Mouse (Mus musculus) adrenal gland (tissue): ENCODE measurements around the gene Arhgef10l.

Experiments
- intact Hi-C: fragments of 180-260 bp; cut with DNase I; formaldehyde crosslinking; loops from one replicate; pipeline ENCODE4 v1.15.1; 2025
- microRNA-seq, 2 experiments: library from miRNA; unstranded; fragments of <30 nt; microRNA quantifications; one replicate each; pipeline ENCODE4; 2019

The Arhgef10l gene

GRCm38 (mm10) chr4:140480369-140481067, 185.3 kb downstream of the Arhgef10l start:
- intact Hi-C loops: no loop called here

GRCm38 (mm10) chr4:140475194-140475593, 190.6 kb downstream of the Arhgef10l start:
- intact Hi-C loops: no loop called here

GRCm38 (mm10) chr4:140469760-140470452, 195.9 kb downstream of the Arhgef10l start:
- intact Hi-C loops: no loop called here

DNA sequence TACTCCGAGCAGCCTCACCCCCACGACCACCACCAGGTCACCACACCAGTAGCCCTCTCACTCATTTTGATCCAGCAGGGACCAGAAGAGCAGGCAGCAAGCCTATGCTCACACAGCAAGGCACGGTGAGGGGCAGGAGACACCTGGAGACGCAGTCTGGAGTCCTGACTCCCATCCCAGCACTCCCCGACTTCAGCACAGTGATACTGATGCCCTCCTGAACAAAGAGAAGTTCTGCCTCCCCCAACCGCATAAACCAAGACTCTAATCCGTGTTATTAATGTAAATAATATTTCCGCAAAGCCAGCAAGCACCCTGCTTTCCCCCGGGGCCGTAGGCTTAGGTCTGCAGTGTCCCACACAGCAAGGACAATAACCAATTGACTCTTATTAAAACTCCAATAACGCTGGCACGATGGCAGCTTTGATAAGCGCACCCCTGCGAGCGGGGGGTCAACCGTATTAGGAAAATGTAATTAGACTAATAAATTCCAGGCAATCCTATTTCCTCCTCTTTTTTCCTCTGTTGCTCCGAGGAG, 198.5 kb downstream of the Arhgef10l start:
- intact Hi-C loops: no loop called here

Small RNA genes lying within 50 kb of the gene (microRNA-seq; reads per million reads assigned to microRNA genes)
- gene Gm23045: 0 reads per million in 2 experiments
